Mouse (Mus musculus) retina, embryonic 14.5 days (tissue): ENCODE data around the gene Rad54l2.
A peak's percentile ranks its signal among the peaks of the same experiment; 100 is the strongest.

Experiments used
- DNase-seq: peaks from one replicate; pipeline ENCODE4 v3.0.0-alpha.2; 2015; ENCODE audit warnings: low spot score

The Rad54l2 gene

GRCm38 (mm10) chr9:106675965-106676364, 113.0 kb downstream of the Rad54l2 start:
- no peak for DNase-seq

- DNase-seq, result peak; percentile 95
Measured at GRCm38 (mm10) chr9:106675480-106675879, 113.5 kb downstream of the Rad54l2 start.

GRCm38 (mm10) chr9:106673860-106674259, 115.1 kb downstream of the Rad54l2 start:
- no peak for DNase-seq

GRCm38 (mm10) chr9:106664856-106665255, 124.1 kb downstream of the Rad54l2 start:
- DNase-seq, result no peak

GRCm38 (mm10) chr9:106664433-106664832, 124.6 kb downstream of the Rad54l2 start:
- DNase-seq, result no peak

GRCm38 (mm10) chr9:106663200-106663599, 125.8 kb downstream of the Rad54l2 start:
- DNase-seq, result no peak

GRCm38 (mm10) chr9:106659935-106660334, 129.1 kb downstream of the Rad54l2 start:
- no peak for DNase-seq

- DNase-seq, result no peak
Measured at GRCm38 (mm10) chr9:106659441-106659840, 129.6 kb downstream of the Rad54l2 start.

- DNase-seq, result no peak
Measured at GRCm38 (mm10) chr9:106657592-106657991, 131.4 kb downstream of the Rad54l2 start.

- no peak for DNase-seq
Measured at GRCm38 (mm10) chr9:106656820-106657219, 132.2 kb downstream of the Rad54l2 start.

- peak; percentile 81 for DNase-seq
Measured at GRCm38 (mm10) chr9:106655884-106656720, 132.9 kb downstream of the Rad54l2 start, which contains the start of gene Grm2. Gene Grm2 (minus strand): TSS chr9:106656082.

- DNase-seq, result peak; percentile 27
Measured at GRCm38 (mm10) chr9:106652720-106653119, 136.3 kb downstream of the Rad54l2 start.

GRCm38 (mm10) chr9:106647226-106647625, 141.8 kb downstream of the Rad54l2 start:
- no peak for DNase-seq

GRCm38 (mm10) chr9:106645684-106646271, 143.2 kb downstream of the Rad54l2 start:
- DNase-seq, result no peak

GRCm38 (mm10) chr9:106643787-106644186, 145.2 kb downstream of the Rad54l2 start:
- DNase-seq, result no peak

- peak; percentile 93 for DNase-seq
Measured at GRCm38 (mm10) chr9:106643128-106643527, 145.9 kb downstream of the Rad54l2 start.

GRCm38 (mm10) chr9:106641346-106641745, 147.6 kb downstream of the Rad54l2 start:
- DNase-seq, result no peak

- DNase-seq, result no peak
Measured at GRCm38 (mm10) chr9:106638154-106638553, 150.8 kb downstream of the Rad54l2 start.
